9 mouse cellular contexts compared by ENCODE assay signal in genomic region chr11:97810356-97810755, GRCm38 (mm10). TPM values are rescaled to one million over a fixed set of nuclear protein-coding genes. Genes with fewer than 3 reads are reported as not detected.
DNase-seq lines count a peak whose midpoint lies in the region; ATAC-seq lines count a peak whose summit lies in the region.
"Had no signal": no experiment of that assay in that cellular context is flagged by ENCODE, and none has a peak within 500 bp of the region (broad histone marks: within the 10 kb centered on the region; RNA-seq: fewer than 3 reads in every experiment).

No protein-coding gene starts in this region.

- no peaks in the 10 kb centered on the region for H3K27me3 ChIP-seq in liver, embryonic 11.5 days (replicated peaks; ENCODE audit: control insufficient read depth, insufficient read depth, low read length)
- H3K27me3 ChIP-seq in liver, embryonic 12.5 days (replicated peaks) = no peaks in the 10 kb centered on the region
- H3K27me3 ChIP-seq in midbrain, embryonic 15.5 days (replicated peaks) = no peaks in the 10 kb centered on the region

- 48% methylated on average over 7 of the region's 7 CpGs for WGBS in liver, embryonic 11.5 days
- 44% methylated on average over 7 of the region's 7 CpGs for WGBS in liver, embryonic 12.5 days (ENCODE audit: insufficient replicate concordance)
- WGBS in midbrain, embryonic 15.5 days = 79% methylated on average over 7 of the region's 7 CpGs

- H3K9me3 ChIP-seq in liver, embryonic 11.5 days (ENCODE audit: control insufficient read depth, low read length) = no peaks in the 10 kb centered on the region
- H3K9me3 ChIP-seq in liver, embryonic 12.5 days (replicated peaks) = no peaks in the 10 kb centered on the region
- H3K9me3 ChIP-seq in midbrain, embryonic 15.5 days = no peaks in the 10 kb centered on the region

- H3K4me2 ChIP-seq in liver, embryonic 11.5 days = no peak overlapping the region
- no peak overlapping the region for H3K4me2 ChIP-seq in liver, embryonic 12.5 days
- H3K4me2 ChIP-seq in midbrain, embryonic 15.5 days = no peak overlapping the region

- peaks cover 73% of the 10 kb centered on the region for H3K4me1 ChIP-seq in liver, embryonic 11.5 days (replicated peaks; ENCODE audit: control insufficient read depth, insufficient read depth, low read length)
- peaks cover 95% of the 10 kb centered on the region for H3K4me1 ChIP-seq in liver, embryonic 12.5 days
- peaks cover 88% of the 10 kb centered on the region for H3K4me1 ChIP-seq in midbrain, embryonic 15.5 days

- ATAC-seq in liver, embryonic 11.5 days (replicated peaks; ENCODE audit: low FRiP score) = no peak
- ATAC-seq in liver, embryonic 12.5 days = no peak
- no peak for ATAC-seq in midbrain, embryonic 15.5 days (replicated peaks)

- H3K36me3 ChIP-seq in liver, embryonic 11.5 days (ENCODE audit: control insufficient read depth, insufficient read depth, low read length) = peaks cover 10% of the 10 kb centered on the region; the same call in 1 of the 2 replicates
- peaks cover 48% of the 10 kb centered on the region for H3K36me3 ChIP-seq in liver, embryonic 12.5 days
- H3K36me3 ChIP-seq in midbrain, embryonic 15.5 days (replicated peaks) = peaks cover 19% of the 10 kb centered on the region

- peak; percentile 53 for DNase-seq in cerebellum, adult 9-10 months
- DNase-seq in cerebellum, adult 8-10 months = no peak
- no peak for DNase-seq in liver, embryonic 11.5 days (ENCODE audit: low spot score)
- DNase-seq in induced T-regulatory cell, adult 2 months (ENCODE audit: low read depth) = peak; percentile 67
- no peak for DNase-seq in gastrocnemius, adult 18-20 months (ENCODE audit: low spot score)
- DNase-seq in gastrocnemius, postnatal 4 days (ENCODE audit: low spot score in 2 of 2) = no peak

- 0 out of 2 replicates have a peak overlapping the region, but pooled peaks have one; percentile 6 for H3K9ac ChIP-seq in liver, embryonic 11.5 days (ENCODE audit: low read depth, low read length)
- no peak overlapping the region for H3K9ac ChIP-seq in liver, embryonic 12.5 days
- no peak overlapping the region for H3K9ac ChIP-seq in midbrain, embryonic 15.5 days

- 0 out of 2 replicates have a peak overlapping the region, but pooled peaks have one; percentile 25 for H3K27ac ChIP-seq in liver, embryonic 11.5 days (ENCODE audit: low read depth, low read length)
- H3K27ac ChIP-seq in liver, embryonic 12.5 days = no peak overlapping the region
- H3K27ac ChIP-seq in midbrain, embryonic 15.5 days = peak overlapping the region; percentile 36; the same call in 1 of the 2 replicates

- no peak overlapping the region for H3K4me3 ChIP-seq in liver, embryonic 11.5 days (ENCODE audit: low read depth, low read length)
- no peak overlapping the region for H3K4me3 ChIP-seq in liver, embryonic 12.5 days
- no peak overlapping the region for H3K4me3 ChIP-seq in midbrain, embryonic 15.5 days

RNA-seq across cellular contexts. Expression of gene Lasp1, which starts 11.6 kb away (rescaled TPM):
- polyA plus RNA-seq in liver, embryonic 11.5 days (2014; fragmentation: Nextera tagmentation; extraction: Ambion mirVana) = 54.7 and 55.3 TPM in 2 replicates
- polyA plus RNA-seq in liver, embryonic 12.5 days (2016; fragmentation: Nextera tagmentation; extraction: Ambion mirVana) = 36.9 and 37.6 TPM in 2 replicates
- 198 and 199 TPM in 2 replicates for polyA plus RNA-seq in midbrain, embryonic 15.5 days (2015; fragmentation: Nextera tagmentation; extraction: Ambion mirVana)
- total RNA-seq in gastrocnemius, adult 18-20 months (2021) = 10 to 100 TPM; 10.0 to 19.2 TPM
- total RNA-seq in gastrocnemius, postnatal 4 days (2021) = 10 to 100 TPM; 82.0 to 99.0 TPM

RNA-seq across cellular contexts. Expression of gene Rpl23, which starts 28.1 kb away (rescaled TPM):
- polyA plus RNA-seq in liver, embryonic 11.5 days (2014; fragmentation: Nextera tagmentation; extraction: Ambion mirVana) = 756 and 842 TPM in 2 replicates
- 462 and 473 TPM in 2 replicates for polyA plus RNA-seq in liver, embryonic 12.5 days (2016; fragmentation: Nextera tagmentation; extraction: Ambion mirVana)
- 259 and 277 TPM in 2 replicates for polyA plus RNA-seq in midbrain, embryonic 15.5 days (2015; fragmentation: Nextera tagmentation; extraction: Ambion mirVana)
- total RNA-seq in gastrocnemius, adult 18-20 months (2021) = 100 to 1,000 TPM; 426 to 450 TPM
- total RNA-seq in gastrocnemius, postnatal 4 days (2021) = 100 to 1,000 TPM; 976 to 983 TPM

RNA-seq across cellular contexts. Expression of gene B230217C12Rik, which starts 30.2 kb away (rescaled TPM):
- polyA plus RNA-seq in liver, embryonic 11.5 days (2014; fragmentation: Nextera tagmentation; extraction: Ambion mirVana) = 3.7 and 5.4 TPM in 2 replicates
- polyA plus RNA-seq in liver, embryonic 12.5 days (2016; fragmentation: Nextera tagmentation; extraction: Ambion mirVana) = 1.1 and 1.3 TPM in 2 replicates
- 33.3 and 33.8 TPM in 2 replicates for polyA plus RNA-seq in midbrain, embryonic 15.5 days (2015; fragmentation: Nextera tagmentation; extraction: Ambion mirVana)
- under 1 TPM; 0.19 to 0.34 TPM for total RNA-seq in gastrocnemius, adult 18-20 months (2021)
- 1 to 10 TPM; 1.0 to 2.4 TPM for total RNA-seq in gastrocnemius, postnatal 4 days (2021)

RNA-seq across cellular contexts. Expression of gene 1700001P01Rik, which starts 34.6 kb away (rescaled TPM):
- 0.64 TPM in 1 of 2 replicates, not detected in the other for polyA plus RNA-seq in liver, embryonic 11.5 days (2014; fragmentation: Nextera tagmentation; extraction: Ambion mirVana)
- polyA plus RNA-seq in liver, embryonic 12.5 days (2016; fragmentation: Nextera tagmentation; extraction: Ambion mirVana) = not detected in 2 replicates
- 0.50 and 1.1 TPM in 2 replicates for polyA plus RNA-seq in midbrain, embryonic 15.5 days (2015; fragmentation: Nextera tagmentation; extraction: Ambion mirVana)
- not detected for total RNA-seq in gastrocnemius, adult 18-20 months (2021)
- not detected for total RNA-seq in gastrocnemius, postnatal 4 days (2021)
- polyA plus RNA-seq: neural tube, embryonic 11.5 days had no signal

RNA-seq across cellular contexts. Expression of gene Cwc25, which starts 44.0 kb away (rescaled TPM):
- polyA plus RNA-seq in liver, embryonic 11.5 days (2014; fragmentation: Nextera tagmentation; extraction: Ambion mirVana) = 12.9 and 13.1 TPM in 2 replicates
- polyA plus RNA-seq in liver, embryonic 12.5 days (2016; fragmentation: Nextera tagmentation; extraction: Ambion mirVana) = 10.7 and 10.9 TPM in 2 replicates
- 16.2 and 17.6 TPM in 2 replicates for polyA plus RNA-seq in midbrain, embryonic 15.5 days (2015; fragmentation: Nextera tagmentation; extraction: Ambion mirVana)
- 1 to 10 TPM; 5.2 to 5.9 TPM for total RNA-seq in gastrocnemius, adult 18-20 months (2021)
- total RNA-seq in gastrocnemius, postnatal 4 days (2021) = 10 to 100 TPM; 13.4 to 13.5 TPM

Comparison
In these comparisons a context has a peak if more than half of its experiments do, and no peak if none do; other contexts are left out.
1. DNase-seq: peak in cerebellum, adult 9-10 months (single experiment) and induced T-regulatory cell, adult 2 months (single experiment); none in cerebellum, adult 8-10 months (single experiment), liver, embryonic 11.5 days (single experiment), gastrocnemius, adult 18-20 months (single experiment) and gastrocnemius, postnatal 4 days (0 of 2).